Mouse (Mus musculus) embryonic fibroblast, embryonic 13.5 days (primary cell): ENCODE data around the gene Cnmd.

Experiments used
- CTCF ChIP-seq: IDR thresholded peaks from 2 replicates; pipeline ENCODE4 v1.5.1; 2011; ENCODE audit warnings: mild to moderate bottlenecking, control low read depth, low read length, moderate library complexity, borderline replicate concordance; ENCODE audit not compliant: insufficient read depth
- POLR2A ChIP-seq: IDR thresholded peaks from 2 replicates; pipeline ENCODE4 v1.6.1; 2011; ENCODE audit warnings: low read depth, mild to moderate bottlenecking, control low read depth, low read length, moderate library complexity

GRCm38 (mm10) chr14:79605881-79606280, 56.1 kb downstream of the Cnmd start:
- TF ChIP-seq CTCF: no peak
- TF ChIP-seq POLR2A: no peak
